Mouse (Mus musculus): ENCODE data around the gene Mcts2.
A peak's percentile ranks its signal among the peaks of the same experiment; 100 is the strongest.

Mcts2 gene

DNA sequence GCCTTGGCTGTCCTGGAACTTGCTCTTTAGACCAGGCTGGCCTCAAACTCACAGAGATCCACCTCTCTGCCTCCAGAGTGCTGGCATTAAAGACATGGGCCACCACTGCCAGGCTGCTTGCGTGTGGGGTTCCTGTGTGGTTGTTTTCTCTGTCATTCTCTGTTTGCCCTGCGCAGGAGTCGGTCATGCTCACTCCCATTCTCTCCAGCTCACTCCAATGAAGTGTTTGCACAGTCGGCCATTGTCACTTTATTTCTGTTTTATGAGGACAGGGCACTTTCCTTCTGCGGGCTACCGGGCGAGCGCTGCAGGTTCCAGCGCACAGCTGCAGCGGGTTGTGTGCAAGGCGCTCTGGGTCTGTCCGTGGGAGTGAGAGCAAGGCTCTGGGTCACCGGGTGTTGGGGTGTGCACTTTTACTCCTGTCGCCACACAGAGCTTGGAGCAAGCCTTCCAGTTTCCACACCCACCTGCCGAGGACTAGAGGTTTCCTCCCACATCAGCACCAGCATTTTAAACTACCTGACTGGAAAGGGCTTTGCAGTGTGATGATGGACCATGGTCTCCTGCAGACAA lies 38.4 kb downstream of the Mcts2 start:
- DNase-seq (ENCODE audit: extremely low read depth, low read depth, low spot score): no peak

DNA sequence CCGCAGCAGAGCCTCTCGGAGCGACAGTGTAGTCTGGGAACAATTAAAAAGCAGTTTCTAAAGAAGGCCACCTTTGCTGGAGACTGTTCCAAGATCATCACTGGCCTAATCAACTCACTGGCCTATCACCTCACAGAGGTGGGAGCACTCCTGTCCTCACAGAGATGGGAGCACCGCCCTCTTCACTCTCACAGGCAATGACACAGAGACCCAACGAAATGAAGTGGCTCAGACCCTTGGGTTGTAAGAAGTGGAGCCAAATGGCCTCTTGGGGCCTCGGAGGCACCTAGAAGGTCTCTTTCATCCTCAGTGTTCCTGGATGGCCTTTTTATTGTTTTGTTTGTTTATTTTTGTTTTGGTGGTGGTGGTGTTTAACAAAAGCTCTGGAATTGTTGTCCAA lies 39.4 kb downstream of the Mcts2 start:
- no peak for DNase-seq (ENCODE audit: extremely low read depth, low read depth, low spot score)

DNA sequence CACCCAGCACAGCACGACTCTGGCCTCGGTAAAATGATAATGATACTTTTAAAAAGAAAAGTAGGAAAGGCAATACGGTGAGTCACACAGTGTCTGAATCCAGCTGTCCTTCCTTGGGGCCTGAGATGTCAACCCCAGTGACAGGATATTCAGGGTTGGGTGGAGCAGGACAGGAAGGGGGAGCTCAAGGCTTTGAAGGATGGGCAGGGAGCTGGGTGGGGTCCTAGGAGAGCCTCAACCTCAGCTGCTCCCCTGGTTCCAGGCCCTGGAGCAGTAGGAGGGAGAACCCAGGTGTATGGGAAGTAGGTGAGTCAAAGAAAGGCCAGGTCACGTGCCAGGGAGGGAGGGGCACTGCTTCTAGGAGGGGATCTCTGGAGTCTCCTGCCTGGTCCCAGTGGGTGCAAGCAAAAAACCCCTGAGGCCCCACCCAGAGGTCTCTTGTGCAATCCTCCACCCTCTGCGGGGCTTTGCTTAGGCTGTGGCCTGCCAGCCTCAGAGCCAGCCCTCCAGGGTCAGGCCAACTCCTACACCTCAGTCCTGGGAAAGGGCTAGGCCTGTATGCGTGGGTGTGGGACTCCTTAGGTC lies 40.0 kb downstream of the Mcts2 start:
- no peak for DNase-seq (ENCODE audit: extremely low read depth, low read depth, low spot score)

DNA sequence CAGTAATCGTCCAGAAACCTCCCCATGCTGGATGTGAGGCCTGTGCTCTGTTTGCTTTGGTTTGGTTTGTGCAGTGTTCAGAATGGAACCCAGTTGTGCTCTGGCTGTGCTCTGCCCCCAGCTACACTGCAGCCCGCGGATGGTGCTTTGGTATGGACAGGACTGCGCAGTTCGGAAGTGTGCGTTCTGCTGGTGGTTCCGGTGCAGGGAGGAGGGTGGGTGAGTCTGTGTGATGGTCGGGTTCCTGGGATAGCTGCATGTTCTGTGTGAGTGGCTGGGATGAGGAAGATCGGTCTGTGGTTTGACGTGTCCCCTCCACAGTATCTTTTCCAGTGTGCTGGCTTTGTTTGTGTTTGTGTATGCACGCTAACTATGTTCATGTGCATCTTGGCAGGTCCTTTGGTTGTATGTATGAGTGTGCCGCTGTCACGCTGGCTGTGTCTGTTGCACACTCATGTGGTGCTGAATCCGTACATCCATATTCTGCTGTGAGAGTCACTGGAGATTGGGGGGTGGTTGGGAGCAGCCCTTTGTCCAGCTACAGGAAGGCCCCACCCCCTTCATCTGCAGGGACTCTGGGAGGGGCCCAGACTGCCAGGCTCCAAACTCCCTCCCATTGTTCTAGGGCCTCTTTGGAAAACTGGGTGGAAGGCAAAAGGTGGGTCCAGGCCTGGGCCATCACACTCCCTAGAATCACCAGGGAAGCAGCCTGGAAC lies 41.1 kb downstream of the Mcts2 start:
- no peak for DNase-seq (ENCODE audit: extremely low read depth, low read depth, low spot score)

DNA sequence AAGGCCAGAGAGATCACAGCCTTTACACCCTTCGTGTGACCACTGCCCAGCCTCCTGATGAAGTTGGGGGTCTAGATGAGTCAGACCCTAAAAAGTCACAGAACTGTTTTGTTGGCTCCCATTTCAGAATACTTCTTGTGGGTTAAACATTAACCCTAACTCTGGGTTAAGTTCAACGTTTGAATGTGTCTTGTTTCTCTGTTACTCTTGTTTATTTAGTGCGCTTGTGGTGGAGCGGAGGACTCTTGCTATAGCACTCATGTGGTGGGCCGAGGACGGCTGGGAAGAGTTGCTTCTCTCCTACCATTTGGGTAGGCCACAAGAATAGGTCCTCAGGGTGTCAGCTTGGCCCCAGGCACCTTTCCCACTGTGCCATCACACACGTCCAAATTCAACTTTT lies 41.8 kb downstream of the Mcts2 start:
- DNase-seq (ENCODE audit: extremely low read depth, low read depth, low spot score): no peak

DNA sequence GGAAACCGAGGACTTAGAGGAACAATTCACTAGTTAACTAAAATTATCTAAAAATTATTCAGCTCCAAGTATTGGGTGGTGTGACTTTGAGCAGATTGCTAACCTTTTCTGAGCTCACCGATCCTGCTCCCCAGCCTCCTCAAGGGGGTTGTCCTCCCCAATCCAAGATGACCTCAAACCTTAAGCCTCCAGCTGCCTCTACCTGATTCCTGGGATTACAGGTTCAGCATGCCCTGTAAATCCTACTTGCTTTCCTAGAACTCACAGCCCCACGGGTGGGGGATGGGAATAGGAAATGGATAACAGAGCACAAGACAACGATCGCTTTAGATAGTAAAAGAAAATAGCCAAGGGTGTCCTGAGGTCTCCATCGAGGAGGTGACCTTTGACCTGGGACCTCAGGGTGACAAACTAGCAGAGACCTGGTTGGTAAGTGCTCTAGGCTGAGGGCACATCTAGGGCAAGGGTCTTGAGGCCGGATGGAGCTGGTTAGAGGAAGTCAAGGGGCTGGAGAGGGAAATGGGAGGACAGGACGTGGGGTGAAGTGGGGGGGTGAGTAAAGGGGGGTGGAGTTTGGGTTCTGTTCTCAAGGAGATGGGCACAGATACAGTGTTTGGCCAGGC lies 42.3 kb downstream of the Mcts2 start:
- DNase-seq (ENCODE audit: extremely low read depth, low read depth, low spot score): no peak

DNA sequence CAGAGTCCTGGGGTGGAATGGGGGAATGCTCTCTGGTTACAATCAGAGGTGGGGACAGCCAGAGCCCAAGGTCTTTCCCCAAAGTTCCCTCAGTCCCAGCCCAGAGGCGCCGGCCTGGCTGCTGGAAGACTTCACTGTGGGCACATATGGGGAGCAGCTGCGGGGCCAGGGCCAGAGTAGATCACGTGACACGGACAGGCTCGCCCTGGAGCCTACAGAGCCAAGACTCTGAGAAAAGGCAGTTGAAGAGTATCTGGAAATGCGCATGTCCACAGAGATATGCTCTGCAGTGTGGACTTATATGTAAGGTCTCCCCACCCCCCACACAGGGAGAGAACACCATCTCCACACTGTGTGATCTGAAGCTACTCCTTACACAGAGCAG lies 42.8 kb downstream of the Mcts2 start:
- DNase-seq (ENCODE audit: extremely low read depth, low read depth, low spot score): no peak

DNA sequence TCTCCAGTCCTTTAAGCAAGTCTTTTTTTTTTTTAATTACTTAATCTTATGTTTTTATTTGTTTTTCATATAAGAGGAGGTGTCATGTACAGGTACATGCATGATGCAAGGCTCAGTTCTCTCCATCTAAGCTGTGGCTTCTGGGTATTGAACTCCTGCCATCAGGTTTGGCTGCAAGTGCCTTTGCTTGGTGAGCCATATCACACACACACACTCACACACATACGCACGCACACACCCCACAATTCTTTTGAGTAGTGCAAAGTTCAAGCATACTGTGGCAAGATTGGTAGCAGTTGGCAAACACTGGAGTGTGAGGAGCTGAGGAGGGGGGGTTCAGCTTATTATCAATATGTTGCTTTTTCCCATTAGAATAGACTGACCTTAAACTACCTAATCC lies 46.4 kb downstream of the Mcts2 start:
- DNase-seq (ENCODE audit: extremely low read depth, low read depth, low spot score): peak; percentile 84

DNA sequence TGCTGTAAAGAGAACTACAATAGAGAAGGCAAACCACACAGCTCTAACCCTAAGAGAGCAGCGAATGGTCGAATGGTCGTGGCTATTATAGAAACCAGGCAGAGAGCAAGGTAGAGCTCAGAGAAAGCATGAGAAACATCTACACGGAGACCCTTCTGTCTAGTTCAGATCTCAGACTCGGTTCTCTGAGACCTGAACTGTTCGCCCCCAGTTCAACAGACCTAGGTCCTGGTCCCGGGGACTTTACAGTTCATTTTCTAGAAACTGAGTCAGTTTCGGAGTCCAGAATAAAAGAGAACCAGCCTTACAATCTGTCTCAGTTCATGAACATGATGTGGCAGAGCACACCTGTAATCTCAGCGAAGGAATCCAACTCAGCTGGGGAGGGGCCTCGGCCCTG lies 47.7 kb downstream of the Mcts2 start:
- no peak for DNase-seq (ENCODE audit: extremely low read depth, low read depth, low spot score)

DNA sequence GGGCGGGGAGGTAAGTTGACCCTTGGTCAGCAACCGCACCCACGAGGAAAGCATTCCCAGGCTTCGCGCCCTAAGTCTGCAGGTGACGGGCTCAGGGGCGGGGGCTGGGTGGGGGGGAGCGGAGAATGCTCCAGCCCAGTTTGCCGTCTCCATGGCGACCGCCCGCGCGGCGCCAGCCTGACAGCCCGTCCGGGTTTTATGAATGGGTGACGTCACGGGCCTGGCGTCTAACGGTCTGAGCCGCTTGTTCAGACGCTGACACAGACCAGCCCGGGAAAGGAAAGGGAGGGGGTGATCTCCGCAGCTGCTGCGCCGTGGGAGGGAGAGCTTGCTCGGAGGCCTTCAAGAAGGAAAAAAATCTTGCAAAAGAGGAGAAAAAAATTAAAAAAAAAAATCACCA lies 48.1 kb downstream of the Mcts2 start:
- DNase-seq (ENCODE audit: extremely low read depth, low read depth, low spot score): no peak

DNA sequence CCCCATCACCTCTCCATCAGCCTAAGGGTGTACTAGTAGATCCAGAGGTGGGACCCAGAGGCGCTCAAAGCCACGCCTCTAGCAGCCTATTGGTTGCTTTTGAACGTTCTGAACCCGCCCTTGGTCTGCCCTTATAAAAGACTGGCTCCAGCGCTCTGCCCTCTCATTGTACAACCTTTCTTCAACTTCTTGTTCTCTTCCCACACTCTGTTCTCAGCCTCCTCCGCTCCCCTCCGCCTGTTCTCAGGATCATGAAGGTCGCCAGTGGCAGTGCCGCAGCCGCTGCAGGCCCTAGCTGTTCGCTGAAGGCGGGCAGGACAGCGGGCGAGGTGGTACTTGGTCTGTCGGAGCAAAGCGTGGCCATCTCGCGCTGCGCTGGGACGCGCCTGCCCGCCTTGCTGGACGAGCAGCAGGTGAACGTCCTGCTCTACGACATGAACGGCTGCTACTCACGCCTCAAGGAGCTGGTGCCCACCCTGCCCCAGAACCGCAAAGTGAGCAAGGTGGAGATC lies 49.3 kb downstream of the Mcts2 start, which contains the start of gene Id1:
TSS of gene Id1 (plus strand) at position 162 of the 512 bp plus-strand sequence.
- no peak for DNase-seq (ENCODE audit: extremely low read depth, low read depth, low spot score)

DNA sequence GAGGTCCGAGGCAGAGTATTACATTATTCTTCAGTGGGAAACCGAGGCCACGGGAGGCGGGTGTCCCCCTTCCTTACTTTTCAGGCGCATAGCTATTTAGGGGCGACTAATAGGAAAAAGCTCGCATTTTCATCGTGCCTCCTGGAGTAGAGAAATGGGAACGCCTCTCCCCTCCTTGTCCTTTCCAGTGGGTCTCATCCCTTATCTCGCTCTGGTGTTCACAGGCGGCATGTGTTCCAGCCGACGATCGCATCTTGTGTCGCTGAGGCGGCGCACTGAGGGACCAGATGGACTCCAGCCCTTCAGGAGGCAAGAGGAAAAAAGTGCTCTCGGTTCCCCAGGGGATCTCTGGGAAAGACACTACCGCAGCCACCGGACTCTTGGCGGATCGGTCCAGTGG lies 49.9 kb downstream of the Mcts2 start:
- no peak for DNase-seq (ENCODE audit: extremely low read depth, low read depth, low spot score)
